Mouse (Mus musculus) bone marrow, adult 2 months (tissue): Measurements from ENCODE around the gene Stxbp6.

Source experiments
- CTCF ChIP-seq: fragments of 200-500 bp; IDR thresholded peaks from 2 replicates; pipeline ENCODE4 v1.5.1; 2011; ENCODE audit warnings: low read length, control low read depth; ENCODE audit not compliant: control insufficient read depth, insufficient read depth
- POLR2A ChIP-seq: fragments of 200-500 bp; IDR thresholded peaks from 2 replicates; pipeline ENCODE4 v1.6.1; 2011; ENCODE audit warnings: low read depth, mild to moderate bottlenecking, control low read depth, low read length, borderline replicate concordance; ENCODE audit not compliant: control insufficient read depth

DNA sequence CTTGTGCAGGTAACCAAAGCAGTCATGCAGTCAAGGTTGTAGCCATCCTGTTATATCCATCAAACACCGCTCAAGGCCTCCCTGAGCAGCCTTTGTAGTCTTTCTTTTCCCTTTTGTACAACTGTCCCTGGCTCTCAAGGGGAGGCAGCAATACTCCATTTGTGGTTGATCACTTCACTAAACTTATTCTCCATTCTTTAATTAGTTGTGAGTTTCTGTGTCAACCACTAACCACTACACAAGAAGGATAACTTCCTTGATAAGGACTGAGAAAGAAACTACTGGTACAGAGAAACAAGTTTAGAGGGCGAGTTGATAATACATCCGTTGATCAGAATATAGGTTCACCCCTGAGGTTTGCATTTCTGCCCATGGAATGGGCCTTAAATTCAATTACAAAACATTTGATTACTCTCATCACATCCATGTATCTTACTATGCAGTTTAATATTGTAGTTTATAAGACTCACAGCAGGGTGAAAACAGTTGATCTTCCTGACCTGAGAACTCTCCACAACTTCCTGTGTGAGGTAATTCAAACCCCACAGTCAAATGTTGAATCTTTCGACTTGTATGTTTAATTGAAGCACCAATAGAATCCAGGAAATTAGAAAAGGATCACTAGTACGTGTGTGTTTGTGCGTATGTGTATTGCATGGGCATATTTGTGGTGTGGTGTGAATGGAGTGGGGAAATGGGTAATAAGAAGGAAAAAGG is 184.7 kb downstream of the Stxbp6 start:
- TF ChIP-seq POLR2A (no peak), CTCF (no peak)
